Mouse (Mus musculus) 3134 (cell line): ENCODE data around the gene Nrd1.

Experiments
- DNase-seq: peaks from one replicate; pipeline ENCODE4 v3.0.0-alpha.2; 2011; ENCODE audit warnings: low spot score; ENCODE audit not compliant: insufficient read length; ENCODE audit errors: extremely low read depth

Nrd1 gene

DNA sequence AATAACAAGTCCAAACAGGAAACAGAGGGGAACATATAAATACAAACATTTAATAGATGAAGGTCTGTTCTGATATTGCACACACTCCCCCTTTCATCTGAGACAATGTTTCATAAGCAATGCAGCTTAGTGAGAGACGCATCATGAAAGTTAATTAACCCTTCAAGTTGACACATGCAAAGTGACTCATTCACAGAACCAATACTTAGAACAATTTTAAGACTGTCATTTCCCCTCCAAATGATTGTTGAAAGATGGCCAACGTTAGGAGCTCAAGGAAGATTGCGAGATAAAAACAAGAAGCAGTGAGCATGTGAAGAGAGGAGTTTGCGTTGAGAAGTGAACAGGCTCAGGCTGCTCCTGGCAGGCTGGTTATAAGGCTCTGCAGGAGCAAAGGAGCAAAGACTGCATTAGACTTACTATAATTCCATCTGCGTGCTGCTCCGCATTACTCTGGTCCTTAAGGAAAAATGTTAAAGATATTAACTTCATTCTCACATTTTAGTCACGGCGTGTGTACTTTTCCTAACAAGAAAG, 90.9 kb downstream of the Nrd1 start:
- no peak for DNase-seq

DNA sequence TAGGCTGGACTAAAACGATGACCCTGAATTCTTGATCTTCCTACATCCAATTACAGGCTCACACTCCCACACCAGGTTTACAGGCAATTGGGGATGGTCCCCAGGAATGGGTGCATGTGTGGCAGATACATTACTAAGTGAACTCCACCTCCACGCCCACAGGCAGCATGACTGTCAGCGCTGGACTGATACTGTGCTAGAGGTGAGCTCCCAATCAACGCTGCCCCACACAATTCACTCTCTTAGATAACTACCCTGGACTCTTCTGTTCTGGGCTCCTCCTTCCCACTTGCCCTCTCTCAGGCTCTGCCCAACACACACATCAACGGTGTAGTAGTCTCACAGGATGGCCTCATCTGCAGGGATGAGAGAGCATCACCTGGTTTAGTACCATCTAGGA, 91.9 kb downstream of the Nrd1 start:
- DNase-seq = no peak

DNA sequence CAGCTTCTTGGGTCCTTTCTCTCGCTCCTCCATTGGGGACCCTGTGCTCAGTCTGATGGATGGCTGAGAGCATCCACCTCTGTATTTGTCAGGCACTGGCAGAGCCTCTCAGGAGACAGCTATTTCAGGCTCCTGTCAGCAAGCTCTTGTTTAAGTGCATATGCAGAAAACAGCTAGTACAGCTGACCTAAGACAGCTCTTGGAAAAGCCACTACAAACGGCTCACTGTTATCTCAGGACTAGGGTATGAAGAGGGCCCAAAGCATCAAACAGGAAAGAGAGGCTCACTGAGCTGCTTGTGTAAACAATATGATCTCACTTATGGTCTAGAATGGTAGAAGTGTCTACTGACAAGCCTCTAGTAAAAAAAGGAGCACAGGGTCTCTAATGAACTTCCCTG, 93.8 kb downstream of the Nrd1 start:
- DNase-seq = no peak

DNA sequence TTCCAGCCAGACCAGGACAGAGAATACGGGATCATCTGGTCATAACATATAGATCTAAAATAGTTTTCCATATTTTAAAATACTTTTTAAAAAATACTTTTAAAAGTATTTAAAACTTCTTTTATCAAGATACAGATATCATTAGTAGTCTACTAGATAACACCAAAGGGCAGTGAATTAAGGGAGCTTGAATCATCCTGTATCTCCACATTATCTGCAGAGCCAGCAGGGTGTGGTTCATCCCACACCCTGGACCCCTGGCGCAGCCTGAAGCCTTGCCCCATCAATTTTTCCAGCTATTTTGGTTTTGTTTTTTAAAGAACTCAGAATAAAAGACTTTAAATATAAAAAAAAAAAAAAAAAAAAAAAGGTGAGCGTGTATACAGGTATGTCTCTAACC, 98.4 kb downstream of the Nrd1 start:
- no peak for DNase-seq

DNA sequence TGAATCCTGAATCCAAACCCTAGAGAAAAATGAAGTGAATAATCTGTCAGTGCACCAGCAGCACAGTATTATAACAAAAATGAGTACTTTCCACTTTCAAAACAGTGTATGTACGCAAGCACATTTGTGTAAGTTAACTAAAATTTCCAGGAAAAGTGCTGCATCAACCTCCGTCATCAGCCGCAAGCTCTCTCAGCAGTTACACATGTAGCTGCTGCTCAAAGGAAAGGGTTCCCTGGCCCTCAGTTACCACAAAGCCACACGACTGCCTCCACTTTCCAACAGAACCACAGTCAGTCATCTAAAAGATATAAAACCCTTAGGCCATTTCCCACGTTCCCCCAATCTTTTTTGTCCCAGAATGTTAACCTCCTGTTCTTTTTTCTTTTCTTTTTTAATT, 102.1 kb downstream of the Nrd1 start:
- no peak for DNase-seq

DNA sequence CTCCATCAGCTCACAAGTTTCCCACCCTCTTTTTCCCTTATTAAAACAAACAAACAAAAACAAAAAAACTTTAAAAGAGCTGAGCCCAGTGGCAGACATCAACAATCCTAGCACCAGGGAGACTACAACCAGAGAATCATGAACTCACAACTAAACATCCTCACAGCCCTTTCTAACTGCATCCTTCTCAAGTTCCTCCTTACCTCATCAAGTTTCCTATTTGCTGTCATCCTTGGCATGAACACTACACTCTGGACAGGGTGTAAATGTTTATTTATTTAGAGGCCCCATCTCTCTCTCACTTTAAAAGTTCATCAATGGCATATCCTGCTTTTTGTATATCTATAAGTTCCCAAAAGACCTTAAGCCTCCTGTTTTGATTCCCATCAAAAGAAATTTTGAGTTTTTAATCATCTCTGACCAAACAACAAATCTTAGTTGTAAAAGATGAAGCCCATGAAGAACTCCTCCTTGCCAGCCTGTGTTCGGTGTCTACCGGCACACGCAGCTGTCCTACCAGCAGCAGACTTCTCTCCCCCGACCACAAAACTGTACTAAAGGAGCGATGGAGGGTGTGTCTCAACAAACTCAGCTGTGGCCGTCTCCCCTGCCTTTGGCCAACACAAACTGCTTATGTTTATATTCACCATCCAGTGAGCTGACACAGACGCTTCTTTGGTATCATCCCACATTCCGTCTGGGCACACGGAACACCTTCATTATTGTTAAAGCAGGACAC, 102.9 kb downstream of the Nrd1 start:
- DNase-seq = no peak

DNA sequence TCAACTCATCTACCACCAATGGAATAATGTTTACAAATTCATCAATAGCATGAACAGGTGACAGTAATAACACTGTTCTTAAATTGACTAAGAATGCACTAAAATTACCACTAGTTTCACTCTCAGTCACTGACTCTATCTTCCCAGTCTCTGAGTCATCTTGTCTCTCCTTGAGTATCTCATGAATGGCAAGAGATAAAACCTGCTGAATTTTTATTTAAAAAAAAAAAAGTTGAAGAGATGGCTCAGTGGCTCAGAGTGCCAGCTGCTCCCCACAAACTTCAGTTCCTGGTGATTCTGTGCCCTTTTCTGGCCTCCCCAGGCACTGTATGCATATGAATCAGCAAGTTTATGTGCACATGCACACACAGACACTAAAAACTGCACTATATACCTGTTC, 104.8 kb downstream of the Nrd1 start:
- no peak for DNase-seq

DNA sequence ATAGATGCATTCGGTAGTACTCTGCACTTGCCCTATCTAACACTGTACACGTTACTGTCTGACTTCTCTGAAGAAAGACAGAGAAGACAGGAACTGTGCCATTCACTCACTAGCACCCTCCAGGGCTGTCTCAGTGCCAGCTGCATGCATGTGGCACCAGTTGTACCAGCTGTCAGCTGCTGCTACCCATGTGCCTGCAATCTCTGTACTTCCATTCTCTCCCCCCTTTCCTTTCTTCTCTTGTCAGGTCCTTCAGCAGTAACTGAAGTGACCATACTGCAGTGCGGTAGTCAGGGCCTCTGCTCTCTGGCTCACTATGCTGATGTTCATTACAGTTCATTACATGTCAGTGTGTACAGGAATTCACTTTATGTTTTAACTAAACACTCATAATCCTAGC, 105.6 kb downstream of the Nrd1 start:
- no peak for DNase-seq

DNA sequence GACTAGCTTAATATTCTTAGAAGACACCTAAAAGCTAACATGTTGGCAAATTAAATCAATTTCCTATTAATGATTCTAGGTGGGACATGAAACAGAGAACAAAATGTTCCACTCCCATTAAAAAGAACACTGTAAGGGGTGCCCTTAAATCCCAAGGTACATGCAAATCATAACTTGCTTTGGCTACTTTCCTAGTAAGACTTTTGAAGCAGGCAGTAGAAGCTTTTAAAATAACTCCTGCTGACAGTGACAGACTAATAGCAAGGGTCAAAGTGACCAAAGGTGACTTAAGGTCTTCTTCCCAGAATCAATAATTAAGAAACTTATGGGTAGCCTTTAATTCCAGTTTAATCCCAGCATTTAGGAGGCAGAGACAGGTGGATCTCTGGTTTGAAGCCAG, 106.1 kb downstream of the Nrd1 start:
- no peak for DNase-seq

DNA sequence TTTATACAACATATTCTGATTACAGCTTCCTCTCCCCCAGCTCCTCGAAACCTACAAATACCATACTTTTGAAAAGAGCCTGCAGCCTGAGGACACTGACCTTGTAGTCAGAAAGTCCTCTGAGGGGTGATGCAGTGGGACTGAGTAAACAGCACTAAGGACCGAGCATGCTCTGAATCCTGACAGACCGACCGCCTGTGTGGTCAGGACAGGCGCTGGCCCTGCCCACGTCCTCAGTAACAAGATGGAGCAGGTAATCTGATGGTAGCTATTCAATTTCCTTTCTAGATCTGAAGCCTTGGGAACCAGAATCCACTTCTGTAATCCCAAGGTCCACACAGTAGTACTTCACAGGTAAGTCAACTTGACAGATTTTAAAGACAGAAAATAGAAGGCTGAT, 108.6 kb downstream of the Nrd1 start:
- peak; percentile 34 for DNase-seq

DNA sequence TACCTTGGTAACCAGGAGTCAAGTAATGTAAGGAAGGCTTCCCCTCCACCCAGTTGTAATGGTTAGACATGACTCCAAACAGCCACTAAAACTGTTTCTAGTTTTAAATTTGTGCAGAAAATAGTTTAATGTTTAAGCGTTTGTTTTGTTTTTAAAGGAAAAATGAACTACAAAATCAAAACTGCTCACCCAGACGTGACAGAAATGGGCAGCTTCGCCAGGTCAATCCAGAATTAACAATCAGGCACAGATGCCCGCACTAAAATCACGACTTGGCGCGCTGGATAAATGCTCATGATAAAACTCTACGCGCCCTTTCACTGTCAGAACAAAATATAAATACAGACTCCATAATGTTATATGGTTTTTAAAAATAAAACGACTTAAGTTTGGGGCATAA, 109.2 kb downstream of the Nrd1 start:
- no peak for DNase-seq

DNA sequence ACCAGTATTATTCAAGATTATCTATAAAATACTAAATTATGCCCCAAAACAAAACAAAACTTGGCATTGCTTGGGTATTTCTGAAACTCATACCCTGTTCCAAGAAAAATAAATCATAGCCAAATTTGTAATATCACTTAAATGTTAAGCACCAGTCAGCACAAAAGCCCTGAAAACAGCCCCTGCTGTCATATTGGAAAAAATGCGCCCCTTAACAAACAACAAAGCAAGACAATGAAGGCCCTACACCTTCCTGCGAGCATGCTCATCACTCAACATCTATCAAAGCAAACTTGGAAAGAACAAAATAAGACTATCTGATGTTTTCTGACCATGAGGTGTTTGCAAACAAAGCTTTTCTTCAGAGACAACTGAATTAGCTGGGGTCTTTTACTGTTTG, 110.5 kb downstream of the Nrd1 start:
- DNase-seq = no peak
